Mouse (Mus musculus): ENCODE results near the gene Atp1a2. TPM values are rescaled to one million over a fixed set of nuclear protein-coding genes. Genes with fewer than 3 reads are reported as not detected.

Gene Atp1a2
- total and polyA plus RNA-seq, 3 experiments = 0.07 to 0.23 (median 0.13) TPM

DNA sequence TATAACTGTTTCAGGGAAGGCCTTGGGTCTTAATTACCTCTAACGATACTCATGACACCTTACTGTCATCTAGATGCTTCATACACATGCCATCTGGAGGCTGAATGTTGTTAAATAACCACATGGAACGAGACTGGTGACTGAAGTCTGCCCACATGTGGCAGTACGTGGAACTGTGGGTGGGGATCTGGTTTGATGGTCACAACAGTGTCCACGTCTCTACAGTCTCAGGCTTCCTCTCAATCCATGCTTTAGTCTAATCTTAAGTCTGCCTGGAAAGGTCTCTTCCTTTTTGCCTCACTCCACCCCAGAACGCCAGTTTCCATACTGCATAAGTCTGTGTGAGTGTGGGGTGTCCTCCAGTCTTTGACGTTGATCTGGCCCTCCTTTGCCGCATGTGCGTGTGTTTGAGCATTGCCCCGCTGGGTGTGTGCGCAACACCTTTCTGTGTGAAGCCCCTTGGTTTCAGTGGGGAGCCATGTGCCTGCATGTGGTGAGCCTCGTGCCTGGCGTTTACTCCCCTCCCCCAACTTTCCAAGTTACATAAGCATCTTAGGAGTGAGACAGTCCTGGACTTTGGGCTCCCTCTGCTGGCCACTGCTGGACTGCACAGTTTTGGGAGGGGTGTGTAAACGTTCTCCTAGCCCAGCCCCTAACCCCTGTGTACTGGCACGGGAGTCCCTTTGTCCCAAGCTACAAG is 12.0 kb upstream of the Atp1a2 start:
- TF ChIP-seq MAFK (IDR thresholded peaks at IDR 0.05; ENCODE audit: insufficient replicate concordance, low read length) (no peak), KAT2A (IDR thresholded peaks at IDR 0.05; ENCODE audit: insufficient replicate concordance, low read length) (0 out of 2 replicates have a peak, but pooled peaks have one; percentile 53), IRF4 (IDR thresholded peaks at IDR 0.05; ENCODE audit: low read depth, low read length) (peak; percentile 72; the same call in 1 of the 2 replicates), SMC3 (IDR thresholded peaks at IDR 0.05; ENCODE audit: low read depth, low read length) (peak; percentile 86), ZKSCAN1 (IDR thresholded peaks at IDR 0.05; ENCODE audit: borderline replicate concordance, low read depth, low read length) (no peak), ZC3H11A (IDR thresholded peaks at IDR 0.05; ENCODE audit: low read depth, low read length) (peak; percentile 40), MAX (IDR thresholded peaks at IDR 0.05; ENCODE audit: low read length) (peak; percentile 99), USF2 (conservative IDR thresholded peaks at IDR 0.05; ENCODE audit: low read depth, low read length) (no peak), RCOR1 (conservative IDR thresholded peaks at IDR 0.05; ENCODE audit: low read depth, low read length) (0 out of 2 replicates have a peak, but pooled peaks have one; percentile 18), MXI1 (IDR thresholded peaks at IDR 0.05; ENCODE audit: low read depth, low read length) (peak; percentile 92), CHD1 (IDR thresholded peaks at IDR 0.05; ENCODE audit: low read depth, low read length) (no peak), MYC (IDR thresholded peaks at IDR 0.05; ENCODE audit: low read depth, low read length) (peak; percentile 100), TCF12 (IDR thresholded peaks at IDR 0.05; ENCODE audit: low read depth, low read length) (peak; percentile 72; the same call in 1 of the 2 replicates), JUN (IDR thresholded peaks at IDR 0.05; ENCODE audit: insufficient read depth, low read depth, low read length) (no peak; the same call in 1 of the 2 replicates), GABPA (IDR thresholded peaks at IDR 0.05; ENCODE audit: insufficient replicate concordance, low read depth, low read length) (peak; percentile 28; the same call in 1 of the 2 replicates), POLR2A (IDR thresholded peaks at IDR 0.05; ENCODE audit: low read depth, low read length) (peak; percentile 57; the same call in 1 of the 2 replicates), ZMIZ1 (IDR thresholded peaks at IDR 0.05; ENCODE audit: low read depth, low read length) (no peak), MEF2A (IDR thresholded peaks at IDR 0.05; ENCODE audit: borderline replicate concordance, low read depth, low read length) (no peak; the same call in 1 of the 2 replicates), E2F4 (IDR thresholded peaks at IDR 0.05; ENCODE audit: insufficient replicate concordance, low read depth, low read length) (no peak), JUND (conservative IDR thresholded peaks at IDR 0.05; ENCODE audit: low read depth, low read length) (peak; percentile 32), EP300 (IDR thresholded peaks at IDR 0.05; ENCODE audit: low read length) (no peak; the same call in none of the 2 replicates), POLR2AphosphoS2 (IDR thresholded peaks at IDR 0.05; ENCODE audit: low read depth, low read length) (no peak), NELFE (IDR thresholded peaks at IDR 0.05; ENCODE audit: low read depth, low read length) (peak; percentile 65; the same call in 1 of the 2 replicates), UBTF (IDR thresholded peaks at IDR 0.05; ENCODE audit: low read depth, low read length) (no peak), ELF1 (IDR thresholded peaks at IDR 0.05; ENCODE audit: low read depth, low read length) (0 out of 2 replicates have a peak, but pooled peaks have one; percentile 28), TBP (conservative IDR thresholded peaks at IDR 0.05; ENCODE audit: low read depth, low read length) (0 out of 2 replicates have a peak, but pooled peaks have one; percentile 37), MAZ (IDR thresholded peaks at IDR 0.05; ENCODE audit: low read depth, low read length) (peak; percentile 77), RAD21 (IDR thresholded peaks at IDR 0.05; ENCODE audit: low read depth, low read length) (peak; percentile 94), BHLHE40 (IDR thresholded peaks at IDR 0.05; ENCODE audit: low read depth, low read length) (peak; percentile 97), NRF1 (IDR thresholded peaks at IDR 0.05; ENCODE audit: low read depth, low read length) (0 out of 2 replicates have a peak, but pooled peaks have one; percentile 3), CTCF (conservative IDR thresholded peaks at IDR 0.05 in 1 of 2, IDR thresholded peaks at IDR 0.05 in 1 of 2; ENCODE audit: low read depth in 2 of 2, low read length in 2 of 2) (peak; percentile 93 to 99), SIN3A (IDR thresholded peaks at IDR 0.05; ENCODE audit: low read length) (peak; percentile 71), HCFC1 (IDR thresholded peaks at IDR 0.05; ENCODE audit: low read depth, low read length) (peak; percentile 54; the same call in 1 of the 2 replicates), CHD2 (IDR thresholded peaks at IDR 0.05; ENCODE audit: low read length) (peak; percentile 93), ETS1 (conservative IDR thresholded peaks at IDR 0.05; ENCODE audit: low read depth, low read length) (peak; percentile 62; the same call in 1 of the 2 replicates), ZNF384 (IDR thresholded peaks at IDR 0.05; ENCODE audit: low read depth, low read length) (no peak), USF1 (IDR thresholded peaks at IDR 0.05; ENCODE audit: low read depth, low read length) (no peak), PAX5 (IDR thresholded peaks at IDR 0.05; ENCODE audit: low read length) (no peak)
- dilution Hi-C loops (cut with MboI; ENCODE audit: extremely low pct_ligation_motif_present, extremely low pct_unique_long_range_greater_than_20kb, low sequenced_read_pairs) = no loop called here

More for the DNA sequence above, 12.0 kb upstream of the Atp1a2 start:
- peaks cover 23 to 78% of the 10 kb centered on the region in 2 experiments for H3K4me1 ChIP-seq (ENCODE audit: control insufficient read depth in 1 of 2, insufficient read depth in 2 of 2)
- no peaks in the 10 kb centered on the region for H3K79me2 ChIP-seq (replicated peaks; ENCODE audit: control insufficient read depth, extremely low read depth, insufficient read depth, poor library complexity, severe bottlenecking)
- in situ Hi-C loops (cut with MboI; ENCODE audit: low pct_ligation_motif_present, low pct_unique_long_range_greater_than_20kb, low sequenced_read_pairs) = loop anchor here (5.0 to 25.0 kb wide), 3 partner anchors 163 to 498 kb away; partner anchors contain the start of genes Dcaf8 and Vangl2
- H3K9ac ChIP-seq (ENCODE audit: insufficient read depth, low read depth) = peak overlapping the region; percentile 39
- peak overlapping the region; percentile 39 for H3K4me2 ChIP-seq (ENCODE audit: insufficient read depth, low read depth, poor library complexity, severe bottlenecking)
- peak overlapping the region; percentile 46 for H3K27ac ChIP-seq (ENCODE audit: insufficient read depth, low read depth)
- no peaks in the 10 kb centered on the region for H3K27me3 ChIP-seq (replicated peaks)
- peak overlapping the region in 2 of 3 experiments; percentile 27 to 30 for H3K4me3 ChIP-seq (replicated peaks in 1 of 3; ENCODE audit: low read depth in 2 of 3, low read length in 2 of 3, poor library complexity in 1 of 3)
- peak; percentile 96 for DNase-seq (ENCODE audit: extremely low read depth)
- no peaks in the 10 kb centered on the region for H3K36me3 ChIP-seq (replicated peaks in 1 of 2; ENCODE audit: control insufficient read depth in 1 of 2, insufficient read depth in 1 of 2, low read length in 1 of 2)
- no peaks in the 10 kb centered on the region for H3K9me3 ChIP-seq (replicated peaks; ENCODE audit: low read length)

All from CH12.LX (cell line).